Mouse (Mus musculus) limb, embryonic 12.5 days (tissue): Measurements from ENCODE around the gene Cmtm6. TPM values are rescaled to one million over a fixed set of nuclear protein-coding genes. Genes with fewer than 3 reads are reported as not detected.
A peak's percentile ranks its signal among the peaks of the same experiment; 100 is the strongest.

Source experiments
- ATAC-seq: fragments of 200-750 bp; cut with Nextera tagmentation; 2 replicates; pipeline ENCODE4 v1.8.0; 2017; ENCODE audit warnings: low read depth, moderate TSS enrichment; ENCODE audit not compliant: insufficient number of reproducible peaks, insufficient read depth, low FRiP score, low TSS enrichment
- H3K27ac ChIP-seq: fragments of 300-500 bp; sonication (generic); 2 replicates; pipeline ENCODE4 v1.5.1; 2016; ENCODE audit warnings: mild to moderate bottlenecking, moderate library complexity
- H3K27me3 ChIP-seq: fragments of 300-500 bp; sonication (generic); 2 replicates; pipeline ENCODE4 v1.6.1; 2016; ENCODE audit warnings: mild to moderate bottlenecking, moderate library complexity
- H3K36me3 ChIP-seq: fragments of 300-500 bp; sonication (generic); 2 replicates; pipeline ENCODE4 v1.6.1; 2016; ENCODE audit warnings: mild to moderate bottlenecking, moderate library complexity
- H3K4me1 ChIP-seq: fragments of 300-500 bp; sonication (generic); replicated peaks from 2 replicates; pipeline ENCODE4 v1.6.1; 2016
- H3K4me2 ChIP-seq: fragments of 300-500 bp; sonication (generic); 2 replicates; pipeline ENCODE4 v1.6.1; 2016; ENCODE audit warnings: mild to moderate bottlenecking, moderate library complexity
- H3K4me3 ChIP-seq: fragments of 300-500 bp; sonication (generic); replicated peaks from 2 replicates; pipeline ENCODE4 v1.5.1; 2016; ENCODE audit warnings: mild to moderate bottlenecking
- H3K9ac ChIP-seq: fragments of 300-500 bp; sonication (generic); replicated peaks from 2 replicates; pipeline ENCODE4 v1.6.1; 2016; ENCODE audit warnings: mild to moderate bottlenecking, moderate library complexity
- H3K9me3 ChIP-seq: fragments of 300-500 bp; sonication (generic); 2 replicates; pipeline ENCODE4 v1.6.1; 2016; ENCODE audit warnings: mild to moderate bottlenecking, moderate library complexity
- WGBS: fragments of 180-500 bp; shearing (Covaris S2); methylation state at CpG from one replicate; pipeline ENCODE4 v1.1.7; 2016; 5-methylcytosine and 5-hydroxymethylcytosine counted together
- polyA plus RNA-seq: library from polyadenylated mRNA; unstranded; fragments of >200 nt; fragmentation: Nextera tagmentation; extraction: Ambion mirVana; gene quantifications from 2 replicates; pipeline ENCODE4 v1.2.1, GENCODE M21; 2016

The Cmtm6 gene
- polyA plus RNA-seq, 1 experiment from 2014 or later, result 24.9 TPM

DNA sequence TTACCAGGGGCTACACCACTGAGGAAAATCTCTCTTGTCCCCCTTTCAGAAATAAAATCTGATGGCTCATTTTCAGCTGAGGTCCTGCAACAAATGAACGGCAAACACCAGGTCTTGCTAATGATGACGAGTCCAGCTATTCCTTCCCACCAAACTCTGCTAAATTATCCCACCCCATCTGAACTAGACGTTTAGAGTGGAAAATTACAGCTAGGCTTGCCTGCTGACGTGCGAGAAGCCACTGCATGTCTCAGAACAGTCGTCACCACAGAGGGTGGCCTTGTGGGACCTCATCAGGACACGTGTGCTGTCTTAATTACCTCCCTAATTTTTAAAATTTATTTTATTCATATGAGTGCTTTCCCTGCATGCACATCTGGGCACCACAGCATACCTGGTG, 40.6 kb downstream of the Cmtm6 start:
- ATAC-seq, result no peak
- H3K36me3 ChIP-seq, result peaks cover 24% of the 10 kb centered on the region

DNA sequence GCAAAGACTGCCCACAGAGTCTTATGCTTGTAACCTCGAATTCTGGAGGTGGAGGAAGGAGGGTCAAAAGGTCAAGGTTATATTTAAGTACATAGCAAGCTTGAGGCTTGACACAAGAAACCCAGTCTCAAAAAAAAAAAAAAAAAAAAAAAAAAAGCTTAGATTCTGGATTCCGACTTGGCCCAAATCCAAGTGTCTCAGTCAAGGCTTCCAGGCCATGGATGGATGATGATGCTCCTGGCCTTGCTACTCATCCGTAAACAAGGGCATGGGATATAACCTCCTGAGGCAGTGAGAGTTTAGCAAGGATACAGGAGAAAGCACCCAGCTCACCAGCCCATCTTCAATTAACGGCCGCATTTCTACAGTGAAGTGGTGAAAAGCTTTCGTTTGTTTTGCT, 43.7 kb downstream of the Cmtm6 start:
- Histone ChIP-seq H3K9me3 (0 out of 2 replicates have a peak, but pooled peaks cover 6% of the 10 kb centered on the region), H3K9ac (no peak overlapping the region), H3K4me2 (no peak overlapping the region), H3K36me3 (peaks cover 24% of the 10 kb centered on the region), H3K4me1 (peaks cover 17% of the 10 kb centered on the region), H3K4me3 (no peak overlapping the region), H3K27me3 (no peaks in the 10 kb centered on the region), H3K27ac (no peak overlapping the region)
- WGBS, result 77% methylated on average over 6 of the region's 6 CpGs
- no peak for ATAC-seq

More for the DNA sequence above, 40.6 kb downstream of the Cmtm6 start:
- no peak overlapping the region for H3K27ac ChIP-seq
- H3K9me3 ChIP-seq, result 0 out of 2 replicates have a peak, but pooled peaks cover 6% of the 10 kb centered on the region
- no peaks in the 10 kb centered on the region for H3K27me3 ChIP-seq
- 81% methylated on average over 7 of the region's 7 CpGs for WGBS
- H3K9ac ChIP-seq, result no peak overlapping the region
- no peak overlapping the region for H3K4me2 ChIP-seq
- H3K4me3 ChIP-seq, result no peak overlapping the region
- peaks cover 34% of the 10 kb centered on the region for H3K4me1 ChIP-seq

DNA sequence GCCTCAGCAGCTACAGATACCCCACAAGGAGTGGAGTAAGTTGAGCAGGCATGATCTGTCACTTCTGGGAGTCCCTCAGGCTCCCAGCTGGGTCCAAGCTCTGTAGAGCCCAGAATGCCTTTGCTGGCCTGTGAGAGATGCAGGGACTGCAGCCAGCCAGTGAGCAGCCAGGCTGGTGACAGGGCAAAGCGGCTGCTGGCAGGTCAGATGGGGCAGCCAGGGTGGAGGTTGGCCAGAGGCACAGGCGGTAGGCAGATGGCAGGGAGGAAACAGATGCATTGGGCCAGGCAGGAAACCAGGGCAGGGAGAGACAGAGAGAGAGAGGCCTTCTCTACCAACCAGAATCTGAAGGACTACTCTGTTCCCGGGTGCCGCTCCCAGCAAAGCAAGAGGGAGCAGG, 44.4 kb downstream of the Cmtm6 start:
- Histone ChIP-seq H3K4me2 (no peak overlapping the region), H3K9ac (no peak overlapping the region), H3K4me1 (peaks cover 22% of the 10 kb centered on the region), H3K36me3 (peaks cover 19% of the 10 kb centered on the region), H3K27me3 (no peaks in the 10 kb centered on the region), H3K9me3 (0 out of 2 replicates have a peak, but pooled peaks cover 6% of the 10 kb centered on the region), H3K4me3 (no peak overlapping the region), H3K27ac (peak overlapping the region; percentile 69; the same call in 1 of the 2 replicates)
- no peak for ATAC-seq
- 62% methylated on average over 4 of the region's 4 CpGs for WGBS

DNA sequence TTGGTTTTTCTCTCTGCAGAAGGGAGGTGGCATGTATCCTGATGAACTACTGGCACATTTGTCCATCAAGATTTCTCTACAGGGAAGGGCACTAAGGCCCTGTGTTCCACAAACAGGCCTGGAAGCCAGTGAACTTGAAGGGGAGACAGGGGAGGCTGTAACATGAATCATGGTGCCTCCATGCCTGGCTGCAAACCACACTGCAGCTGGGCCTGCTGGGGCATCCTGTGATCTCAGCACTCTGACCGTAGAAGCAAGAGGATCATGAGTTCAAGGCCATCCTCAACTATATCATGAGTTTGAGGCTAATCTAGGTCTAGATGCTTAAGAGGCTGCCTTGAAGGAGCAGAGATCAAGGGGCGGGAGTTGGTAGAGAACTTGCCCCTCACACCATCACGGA, 45.4 kb downstream of the Cmtm6 start:
- Histone ChIP-seq H3K4me3 (no peak overlapping the region), H3K9ac (no peak overlapping the region), H3K27ac (no peak overlapping the region), H3K27me3 (no peaks in the 10 kb centered on the region), H3K4me1 (peaks cover 28% of the 10 kb centered on the region), H3K9me3 (0 out of 2 replicates have a peak, but pooled peaks cover 6% of the 10 kb centered on the region), H3K36me3 (peaks cover 16% of the 10 kb centered on the region), H3K4me2 (no peak overlapping the region)
- 89% methylated on average over 3 of the region's 3 CpGs for WGBS
- ATAC-seq, result no peak

GRCm38 (mm10) chr9:114777178-114778046, 46.5 kb downstream of the Cmtm6 start:
- no peak for ATAC-seq
- 77% methylated on average over 6 of the region's 6 CpGs for WGBS
- no peak overlapping the region for H3K4me2 ChIP-seq
- no peaks in the 10 kb centered on the region for H3K27me3 ChIP-seq
- 0 out of 2 replicates have a peak, but pooled peaks cover 2% of the 10 kb centered on the region for H3K9me3 ChIP-seq
- peaks cover 28% of the 10 kb centered on the region for H3K4me1 ChIP-seq
- H3K27ac ChIP-seq, result no peak overlapping the region
- no peak overlapping the region for H3K4me3 ChIP-seq
- peaks cover 7% of the 10 kb centered on the region; the same call in 1 of the 2 replicates for H3K36me3 ChIP-seq
- H3K9ac ChIP-seq, result no peak overlapping the region

DNA sequence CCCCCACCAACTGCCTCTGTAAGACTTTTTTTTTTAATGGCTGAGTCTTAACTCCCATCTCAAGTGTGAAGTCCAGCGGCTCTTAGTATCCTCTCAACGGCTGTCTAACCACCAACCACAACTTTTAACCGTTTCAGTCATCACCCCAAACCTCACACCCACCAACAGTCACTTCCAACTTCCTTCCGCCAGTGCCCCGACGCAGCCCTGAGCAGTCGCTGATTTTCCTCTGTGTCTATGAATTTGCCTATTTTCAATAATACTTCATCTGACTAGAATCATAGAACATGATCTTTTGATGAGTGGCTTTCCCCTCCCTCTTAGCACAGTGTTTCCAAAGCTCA, 47.1 kb downstream of the Cmtm6 start:
- Histone ChIP-seq H3K27ac (no peak overlapping the region), H3K9ac (no peak overlapping the region), H3K27me3 (no peaks in the 10 kb centered on the region), H3K4me3 (no peak overlapping the region), H3K4me2 (no peak overlapping the region), H3K36me3 (0 out of 2 replicates have a peak, but pooled peaks cover under 1% of the 10 kb centered on the region), H3K4me1 (peaks cover 28% of the 10 kb centered on the region), H3K9me3 (no peaks in the 10 kb centered on the region)
- WGBS, result 91% methylated on average over 7 of the region's 7 CpGs
- ATAC-seq, result no peak

DNA sequence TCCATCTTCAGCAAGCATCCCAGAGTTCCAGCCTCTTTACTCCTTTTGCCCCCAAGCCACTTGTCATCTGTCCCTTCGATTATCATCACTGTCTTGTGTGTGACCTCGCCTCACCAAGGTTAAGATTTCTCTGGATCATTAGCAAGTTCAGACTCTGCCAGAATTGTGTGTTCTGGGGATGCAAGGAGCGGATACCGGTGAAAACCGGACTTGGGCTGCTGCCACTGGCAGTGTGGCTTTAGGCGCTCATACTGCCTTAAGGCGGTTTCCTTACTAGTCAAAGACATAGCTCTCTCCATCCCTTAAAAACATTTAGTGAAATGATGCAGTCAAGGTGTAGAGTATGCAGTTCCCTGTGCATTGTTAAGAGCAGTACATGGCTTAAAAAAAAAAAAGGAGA, 48.0 kb downstream of the Cmtm6 start:
- WGBS, result 93% methylated on average over 7 of the region's 7 CpGs

DNA sequence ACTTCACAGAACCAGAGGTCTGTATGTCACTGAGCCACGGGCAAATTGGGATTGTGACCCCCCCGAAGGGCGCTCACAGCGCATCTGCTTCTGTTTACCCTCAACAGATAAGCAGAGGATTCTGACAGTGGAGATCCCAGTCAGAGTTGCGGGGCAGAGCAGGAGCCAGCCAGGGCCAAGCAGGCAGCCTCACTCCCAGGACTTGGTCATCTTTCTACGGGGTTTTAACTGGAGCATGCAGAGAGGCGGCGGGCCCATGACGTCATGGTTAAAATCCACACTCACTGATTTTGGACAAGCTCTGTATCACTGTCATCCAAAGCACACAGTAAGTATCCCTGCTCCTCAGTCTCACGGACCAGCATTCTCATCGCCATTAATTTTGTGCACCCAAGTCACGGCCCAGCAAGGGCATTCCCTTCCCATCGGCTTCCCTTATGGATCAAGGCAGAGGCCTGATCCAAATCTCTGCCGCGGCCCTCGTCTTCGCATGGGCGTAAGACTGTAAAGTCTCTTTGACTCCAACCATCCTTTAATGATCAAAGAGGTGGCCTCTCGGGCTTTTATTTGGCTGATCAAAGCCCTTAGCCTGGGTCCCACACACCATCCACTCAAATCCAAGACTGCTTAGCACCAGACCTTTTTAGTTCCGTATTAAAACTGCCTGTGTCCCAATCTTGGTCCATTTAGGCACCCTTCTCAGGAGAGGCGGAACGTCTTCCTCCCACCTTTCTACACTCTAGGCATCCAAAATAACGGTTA, 49.2 kb downstream of the Cmtm6 start:
- 20% methylated on average over 23 of the region's 23 CpGs for WGBS
- ATAC-seq, result no peak
- Histone ChIP-seq H3K9ac (peak overlapping the region; percentile 87), H3K4me3 (peak overlapping the region; percentile 69), H3K9me3 (no peaks in the 10 kb centered on the region), H3K27ac (peak overlapping the region; percentile 85; the same call in 1 of the 2 replicates), H3K36me3 (no peaks in the 10 kb centered on the region), H3K4me2 (peak overlapping the region; percentile 89), H3K27me3 (no peaks in the 10 kb centered on the region), H3K4me1 (peaks cover 26% of the 10 kb centered on the region)

More for the DNA sequence above, 48.0 kb downstream of the Cmtm6 start:
- Histone ChIP-seq H3K9ac (no peak overlapping the region), H3K36me3 (no peaks in the 10 kb centered on the region), H3K4me2 (no peak overlapping the region), H3K27me3 (no peaks in the 10 kb centered on the region), H3K4me1 (peaks cover 28% of the 10 kb centered on the region), H3K4me3 (no peak overlapping the region), H3K27ac (no peak overlapping the region), H3K9me3 (no peaks in the 10 kb centered on the region)
- no peak for ATAC-seq

GRCm38 (mm10) chr9:114780746-114781525, 50.0 kb downstream of the Cmtm6 start:
- Histone ChIP-seq H3K27me3 (no peaks in the 10 kb centered on the region), H3K9ac (peak overlapping the region; percentile 87), H3K9me3 (no peaks in the 10 kb centered on the region), H3K27ac (peak overlapping the region; percentile 85), H3K4me1 (peaks cover 24% of the 10 kb centered on the region), H3K4me3 (peak overlapping the region; percentile 69), H3K4me2 (peak overlapping the region; percentile 89), H3K36me3 (no peaks in the 10 kb centered on the region)
- ATAC-seq, result peak; percentile 32
- under 1% methylated on average over 37 of the region's 38 CpGs for WGBS

- ATAC-seq, result peak; percentile 72
- Histone ChIP-seq H3K4me1 (peaks cover 18% of the 10 kb centered on the region), H3K4me3 (peak within 1 kb of the TSS; percentile 69), H3K9ac (peak within 1 kb of the TSS; percentile 87), H3K36me3 (no peaks in the 10 kb centered on the region), H3K27ac (peak within 1 kb of the TSS; percentile 85), H3K4me2 (peak within 1 kb of the TSS; percentile 89), H3K27me3 (no peaks in the 10 kb centered on the region), H3K9me3 (no peaks in the 10 kb centered on the region)
- WGBS, result under 1% methylated on average over 54 of the region's 54 CpGs
Measured at GRCm38 (mm10) chr9:114781526-114782212, 50.8 kb downstream of the Cmtm6 start, which contains the start of gene Cmtm7. Gene Cmtm7 (minus strand): TSS chr9:114781856.
